Mouse (Mus musculus) fat pad, adult 2 months (tissue): Measurements from ENCODE around the gene Adora2a.
"Not testable (repeated sequence)": the region's sequence is repeated elsewhere in the genome, so short reads cannot be mapped to it uniquely, and the experiment has no call there.

ENCODE experiments used
- DNase-seq: peaks from one replicate; pipeline ENCODE4 v3.0.0-alpha.2; 2011; ENCODE audit warnings: low read depth, low spot score; ENCODE audit errors: extremely low read depth

The Adora2a gene

DNA sequence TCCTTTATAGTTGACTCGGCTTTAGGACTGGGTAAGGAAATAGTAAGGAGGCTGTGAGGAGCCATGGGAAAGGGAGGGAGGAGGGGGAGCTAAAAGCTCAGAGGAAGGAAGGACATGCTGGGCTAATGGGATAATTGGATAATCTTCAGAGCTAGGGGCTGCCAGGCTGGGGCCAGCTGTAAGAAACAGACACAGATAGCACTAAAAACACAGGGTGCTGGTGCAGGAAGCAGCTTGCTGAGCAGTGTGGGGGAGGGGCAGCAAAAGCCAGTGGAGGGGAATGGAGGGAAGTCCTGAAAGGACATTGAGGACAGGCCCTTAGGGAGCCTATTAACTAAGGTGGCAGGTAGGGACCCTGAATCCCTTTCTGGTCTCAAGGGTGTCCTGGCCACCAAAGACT is 27.9 kb downstream of the Adora2a start:
- DNase-seq: not testable (repeated sequence)

DNA sequence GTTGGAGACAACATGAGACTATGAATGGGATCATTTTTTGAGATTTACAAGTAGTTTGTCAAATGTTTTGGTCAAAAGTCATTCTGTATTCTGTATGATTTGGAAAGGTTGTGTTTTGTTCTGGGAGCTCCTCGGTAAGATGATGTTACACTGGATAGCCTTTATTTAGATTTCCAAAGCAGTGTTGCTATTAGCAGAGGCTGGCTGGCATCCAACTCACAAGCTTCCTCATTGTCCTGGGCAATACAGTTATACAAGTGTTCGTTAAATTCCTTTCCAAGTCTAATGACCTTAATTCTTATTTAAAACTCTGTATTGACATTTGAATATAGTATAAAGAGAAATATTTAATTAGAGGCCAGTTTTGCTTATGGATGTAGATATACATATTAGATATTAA is 28.6 kb downstream of the Adora2a start:
- no peak for DNase-seq

DNA sequence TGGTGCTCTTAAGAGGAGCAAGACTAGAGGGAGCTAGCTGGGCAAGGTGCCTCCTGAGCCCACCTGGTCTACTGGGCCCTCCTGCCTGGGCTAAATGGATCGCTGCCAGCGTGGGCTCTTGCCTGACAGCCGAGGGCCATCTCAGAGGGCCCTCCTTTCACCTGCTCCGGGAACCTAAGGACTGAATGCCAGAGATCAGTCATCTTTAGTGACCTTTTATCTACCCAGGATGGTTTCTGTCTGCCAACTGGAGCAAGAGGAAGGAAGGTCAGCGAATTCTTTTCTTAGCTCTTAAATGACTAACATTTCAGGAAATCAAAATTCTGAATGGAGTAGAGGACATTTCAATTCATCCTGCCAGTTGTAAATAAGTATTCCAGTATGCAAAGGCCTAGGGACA is 33.9 kb downstream of the Adora2a start:
- DNase-seq: no peak

DNA sequence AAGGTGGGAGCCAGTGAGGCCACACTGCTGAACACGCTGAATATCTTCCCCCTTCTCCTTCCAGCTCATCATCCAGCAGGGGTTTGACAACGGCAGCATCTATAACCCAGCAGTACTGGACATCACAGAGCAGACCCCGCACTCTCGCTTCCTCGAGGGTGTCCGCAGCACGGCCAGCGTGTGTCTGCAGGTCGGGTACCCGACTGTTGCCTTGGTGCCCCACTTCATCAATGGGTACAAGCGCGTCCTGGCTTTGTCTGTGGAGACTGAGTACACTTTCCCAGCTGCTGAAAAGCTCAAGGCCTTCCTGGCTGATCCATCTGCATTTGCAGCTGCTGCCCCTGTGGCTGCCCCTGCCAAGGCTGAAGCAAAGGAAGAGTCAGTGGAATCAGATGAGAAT is 35.9 kb downstream of the Adora2a start:
- no peak for DNase-seq

DNA sequence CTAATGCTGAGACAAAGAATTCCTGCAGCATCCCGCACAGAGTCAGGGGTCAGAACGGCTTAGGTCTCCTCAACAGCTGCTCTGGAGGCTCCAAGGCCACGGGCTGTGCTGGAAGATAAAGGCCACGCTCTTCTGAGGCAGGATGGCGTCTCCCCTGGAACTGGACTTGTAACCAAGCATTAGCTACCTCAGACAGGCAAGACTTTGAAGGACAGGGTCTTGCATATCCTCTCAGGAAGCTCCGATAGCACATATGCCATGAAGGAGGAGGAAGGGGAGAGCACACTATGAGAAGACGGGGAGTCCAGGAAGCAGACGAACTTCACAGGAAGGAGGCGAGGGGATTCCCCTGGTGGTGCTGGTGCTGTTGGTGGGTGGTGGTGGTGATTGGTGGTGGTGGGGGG is 37.2 kb downstream of the Adora2a start:
- not testable (repeated sequence) for DNase-seq

DNA sequence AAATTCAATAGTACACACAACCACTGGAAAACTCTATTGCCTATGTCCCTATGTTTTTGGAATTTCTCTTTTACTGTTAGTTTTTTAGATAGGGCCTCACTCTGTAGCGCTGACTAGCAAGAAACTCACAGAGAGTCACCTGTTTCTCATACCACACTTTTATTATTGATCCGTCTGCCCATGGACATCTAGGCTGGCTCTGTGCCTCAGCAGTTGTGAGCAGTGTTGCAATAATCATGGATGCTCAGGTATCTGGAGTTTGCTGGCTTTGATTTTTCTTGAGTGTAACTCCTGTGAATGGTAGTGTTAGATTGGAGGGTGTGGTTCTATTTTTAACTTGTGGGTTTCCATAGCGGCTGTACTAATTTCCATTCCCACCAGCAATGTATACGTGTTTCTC is 38.7 kb downstream of the Adora2a start:
- DNase-seq: no peak

DNA sequence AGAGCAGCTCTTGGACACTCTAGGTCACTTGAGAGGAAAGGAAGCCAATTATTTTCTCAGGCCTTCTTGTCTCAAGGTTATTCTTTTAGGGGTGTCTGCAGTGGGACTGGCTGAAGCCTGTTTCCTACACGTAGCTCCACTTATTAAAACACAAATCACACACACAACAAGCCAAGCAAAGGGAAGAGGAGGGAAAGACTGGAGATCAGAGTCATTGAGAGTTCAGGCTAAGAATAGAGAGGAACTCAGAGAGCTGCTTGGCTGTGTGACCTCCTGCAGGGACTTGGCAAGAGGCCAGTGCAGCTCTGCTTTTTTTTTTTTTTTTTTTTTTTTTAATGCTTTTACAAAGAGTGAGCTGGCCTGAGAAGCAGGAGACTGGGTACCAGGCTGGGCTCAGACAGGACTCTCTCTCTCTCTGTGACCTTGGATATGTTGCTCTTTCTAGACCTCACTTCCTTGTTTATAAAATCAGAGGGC is 47.6 kb downstream of the Adora2a start:
- DNase-seq: not testable (repeated sequence)

DNA sequence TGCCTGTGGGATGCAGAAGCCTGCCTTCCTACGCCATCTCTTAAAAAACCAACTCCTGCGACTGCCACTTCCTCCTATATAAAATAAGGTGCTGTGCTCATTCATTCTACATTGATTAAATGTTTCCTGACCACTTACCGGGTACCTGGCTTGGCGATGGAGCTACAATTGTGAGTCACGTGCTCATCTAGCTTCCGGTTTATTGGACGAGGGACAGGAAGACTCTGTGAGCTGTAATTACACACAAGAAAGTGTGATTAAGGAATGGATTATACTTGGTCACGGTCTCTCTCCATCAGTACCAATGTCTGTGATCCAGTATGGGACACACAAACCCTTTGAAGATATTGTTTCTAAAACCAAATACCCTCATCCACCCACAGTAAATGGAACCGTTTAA is 48.1 kb downstream of the Adora2a start:
- no peak for DNase-seq

DNA sequence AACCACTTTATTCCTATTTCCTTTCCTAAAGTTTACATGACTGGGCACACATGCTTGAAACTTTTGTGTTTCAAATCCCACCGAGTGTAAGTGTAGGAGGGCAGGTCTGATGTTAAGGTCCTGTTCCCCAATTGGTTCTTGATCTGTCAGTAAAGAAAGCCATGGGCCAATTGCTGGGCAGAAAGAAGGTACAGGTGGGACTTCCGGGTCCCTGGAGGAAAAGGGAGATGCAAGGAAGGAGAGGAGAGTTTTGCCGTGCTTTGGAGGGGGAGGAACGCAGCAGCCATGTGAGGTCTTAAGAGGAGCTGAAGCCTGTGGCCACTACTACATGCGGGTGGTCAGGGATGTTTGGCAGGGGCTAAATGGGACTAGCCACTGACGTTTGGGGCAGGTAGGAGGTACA is 48.6 kb downstream of the Adora2a start:
- DNase-seq: no peak

DNA sequence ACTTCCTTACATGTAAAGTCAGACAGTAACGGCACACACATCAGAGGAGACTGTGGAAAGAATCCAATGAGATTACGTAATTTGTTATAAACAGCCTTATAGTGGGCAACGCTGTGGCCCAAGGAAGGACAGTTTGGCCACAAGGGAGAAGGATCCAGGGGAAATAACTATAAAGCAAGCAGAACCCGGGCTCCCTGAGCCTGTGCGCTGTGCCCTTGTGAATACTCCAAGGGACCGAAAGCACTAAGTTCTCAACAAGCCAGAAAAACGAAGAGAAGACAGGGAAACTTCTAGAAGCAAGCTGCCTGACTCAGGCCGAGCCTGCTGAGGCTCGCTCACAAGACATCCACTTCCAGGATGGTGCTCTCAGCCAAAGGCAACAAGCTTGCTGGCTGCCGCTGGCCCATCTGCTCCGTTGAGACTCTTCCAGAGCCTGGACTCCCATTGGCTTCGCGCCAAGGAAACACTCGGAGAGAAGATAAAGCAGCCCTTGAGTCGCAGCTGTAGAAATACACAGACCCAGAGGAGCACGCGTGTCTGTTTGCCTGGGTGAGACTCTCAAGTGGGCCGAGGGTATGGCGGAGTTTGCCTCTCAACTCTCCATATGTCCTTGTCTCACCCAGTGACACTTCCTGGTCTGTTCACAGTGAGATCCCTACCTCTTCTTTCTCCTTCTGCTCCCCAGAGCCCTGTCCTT is 57.1 kb downstream of the Adora2a start:
- DNase-seq: peak; percentile 5

DNA sequence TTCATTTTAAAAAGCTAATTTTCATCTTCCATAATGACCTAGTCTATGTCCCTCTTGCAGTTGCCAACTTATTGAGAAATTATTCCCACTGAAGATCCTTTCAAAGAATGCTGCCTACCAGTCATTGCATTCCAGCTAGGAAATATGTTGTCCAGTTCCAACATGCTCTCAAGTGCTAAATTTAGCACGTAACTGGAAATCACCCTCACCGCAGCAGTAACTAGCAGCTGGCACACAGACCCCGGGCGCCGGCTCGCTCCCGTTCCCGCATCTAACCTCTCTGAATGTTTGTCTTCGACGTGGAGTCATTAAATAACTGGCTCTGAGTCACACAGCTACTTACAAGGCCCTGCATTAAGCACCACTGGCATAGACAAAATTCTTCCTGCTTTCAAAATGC is 62.0 kb downstream of the Adora2a start:
- peak; percentile 54 for DNase-seq
